8 mouse cellular contexts compared by ENCODE assay signal in the genomic region with DNA sequence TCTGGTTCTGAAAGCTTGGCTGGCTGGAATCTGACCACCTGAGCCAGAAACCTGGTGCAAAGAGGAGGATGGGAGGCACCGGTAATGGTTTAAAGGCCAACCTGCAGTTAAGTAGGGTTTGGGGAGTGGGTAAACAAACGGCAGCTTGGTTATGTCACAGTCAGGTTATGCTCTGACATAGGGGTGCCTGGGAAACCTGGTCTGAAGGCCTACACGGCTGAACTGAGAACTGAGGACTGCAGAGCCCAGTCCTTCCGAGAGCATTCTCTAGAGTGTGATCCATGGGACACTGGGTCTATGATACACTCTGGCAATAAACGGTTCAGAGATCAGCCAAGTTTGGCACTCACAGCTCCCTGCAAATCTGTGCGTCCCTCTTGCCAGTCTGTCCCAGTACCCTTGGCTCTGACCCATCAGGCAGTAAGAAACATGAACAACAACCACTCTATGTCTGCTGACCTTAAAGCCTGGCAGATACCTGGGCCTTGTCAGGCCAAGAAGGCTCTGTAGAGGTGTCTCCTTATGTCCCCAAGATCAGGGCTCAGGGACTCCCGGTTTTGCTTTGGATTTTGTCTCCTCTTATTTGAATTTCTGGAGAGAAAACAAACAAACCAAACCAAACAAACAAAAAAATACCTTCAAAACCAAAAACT.
DNase-seq lines count a peak whose midpoint lies in the region; ATAC-seq and TF ChIP-seq lines count a peak whose summit lies in the region.

No protein-coding gene starts in this region.

- no peaks in the 10 kb centered on the region for H3K36me3 ChIP-seq in forebrain, embryonic 14.5 days (ENCODE audit: control insufficient read depth, insufficient read depth, low read length)
- no peaks in the 10 kb centered on the region for H3K36me3 ChIP-seq in intestine, postnatal 0 days (ENCODE audit: control insufficient read depth, insufficient read depth)
- H3K36me3 ChIP-seq in neural tube, embryonic 13.5 days: no peaks in the 10 kb centered on the region

- H3K4me3 ChIP-seq in left cerebral cortex, adult 2 months: peak overlapping the region; percentile 46; the same call in 1 of the 2 replicates
- peak overlapping the region; percentile 44 for H3K4me3 ChIP-seq in forebrain, embryonic 14.5 days (ENCODE audit: low read depth, low read length)
- H3K4me3 ChIP-seq in intestine, postnatal 0 days (ENCODE audit: low read depth, low read length): peak overlapping the region; percentile 42; the same call in 1 of the 2 replicates
- H3K4me3 ChIP-seq in neural tube, embryonic 13.5 days: peak overlapping the region; percentile 46; the same call in 1 of the 2 replicates

- H3K27me3 ChIP-seq in forebrain, embryonic 14.5 days (replicated peaks; ENCODE audit: control insufficient read depth, insufficient read depth, low read length): no peaks in the 10 kb centered on the region
- H3K27me3 ChIP-seq in intestine, postnatal 0 days (replicated peaks; ENCODE audit: control insufficient read depth, insufficient read depth, low read length): no peaks in the 10 kb centered on the region
- no peaks in the 10 kb centered on the region for H3K27me3 ChIP-seq in neural tube, embryonic 13.5 days

- H3K4me1 ChIP-seq in forebrain, embryonic 14.5 days (ENCODE audit: control insufficient read depth, insufficient read depth, low read length): peaks cover 21% of the 10 kb centered on the region
- H3K4me1 ChIP-seq in intestine, postnatal 0 days (replicated peaks; ENCODE audit: control insufficient read depth, insufficient read depth, low read length): 0 out of 2 replicates have a peak, but pooled peaks cover 2% of the 10 kb centered on the region
- peaks cover 37% of the 10 kb centered on the region for H3K4me1 ChIP-seq in neural tube, embryonic 13.5 days (replicated peaks)

- intact Hi-C loops in left cerebral cortex, adult 2 months (cut with DNase I): loop anchor here (2.0 to 5.0 kb wide), 3 partner anchors 46 to 149 kb away; no protein-coding TSS in a partner anchor

- peak; percentile 28 for ATAC-seq in forebrain, embryonic 14.5 days
- ATAC-seq in intestine, postnatal 0 days: no peak
- ATAC-seq in neural tube, embryonic 13.5 days (ENCODE audit: low read depth): peak; percentile 42
- no peak for ATAC-seq in monocyte, adult 5-6 weeks (replicated peaks; ENCODE audit: insufficient number of reproducible peaks, low FRiP score, low TSS enrichment, poor library complexity, severe bottlenecking)

- TF ChIP-seq CTCF in left cerebral cortex, adult 2 months (IDR thresholded peaks at IDR 0.05): no peak
- no peak for TF ChIP-seq CTCF in intestine, postnatal 0 days (IDR thresholded peaks at IDR 0.05; ENCODE audit: low read depth)

- H3K9me3 ChIP-seq in forebrain, embryonic 14.5 days (replicated peaks; ENCODE audit: control insufficient read depth, low read length): no peaks in the 10 kb centered on the region
- H3K9me3 ChIP-seq in intestine, postnatal 0 days (ENCODE audit: control insufficient read depth): no peaks in the 10 kb centered on the region
- H3K9me3 ChIP-seq in neural tube, embryonic 13.5 days: no peaks in the 10 kb centered on the region

- peak overlapping the region; percentile 80 for H3K27ac ChIP-seq in left cerebral cortex, adult 2 months
- H3K27ac ChIP-seq in forebrain, embryonic 14.5 days (ENCODE audit: low read depth, low read length): peak overlapping the region; percentile 87; the same call in 1 of the 2 replicates
- no peak overlapping the region for H3K27ac ChIP-seq in intestine, postnatal 0 days (ENCODE audit: low read depth, low read length)
- peak overlapping the region; percentile 90 for H3K27ac ChIP-seq in neural tube, embryonic 13.5 days (replicated peaks)

- no peak for DNase-seq in left cerebral cortex, adult 2 months (ENCODE audit: extremely low spot score in 1 of 2, low spot score in 2 of 2)
- no peak for DNase-seq in left cerebral cortex, adult 8-10 months (ENCODE audit: low spot score in 2 of 2)
- no peak for DNase-seq in forebrain, embryonic 14.5 days (ENCODE audit: low spot score)
- DNase-seq in thymus, postnatal 25 days: no peak
- DNase-seq in urinary bladder, adult 18-20 months (ENCODE audit: low spot score in 2 of 2): no peak

- WGBS in forebrain, embryonic 14.5 days: 57% methylated on average over 7 of the region's 7 CpGs
- WGBS in intestine, postnatal 0 days: 48% methylated on average over 7 of the region's 7 CpGs
- WGBS in neural tube, embryonic 13.5 days: 59% methylated on average over 7 of the region's 7 CpGs

- H3K9ac ChIP-seq in forebrain, embryonic 14.5 days (ENCODE audit: low read length): no peak overlapping the region
- no peak overlapping the region for H3K9ac ChIP-seq in intestine, postnatal 0 days (ENCODE audit: low read depth, low read length)
- no peak overlapping the region for H3K9ac ChIP-seq in neural tube, embryonic 13.5 days

- peak overlapping the region; percentile 70 for H3K4me2 ChIP-seq in forebrain, embryonic 14.5 days (ENCODE audit: low read length)
- peak overlapping the region; percentile 78 for H3K4me2 ChIP-seq in intestine, postnatal 0 days (replicated peaks; ENCODE audit: low read depth)
- H3K4me2 ChIP-seq in neural tube, embryonic 13.5 days: peak overlapping the region; percentile 64

Comparison
In these comparisons a context has a peak if more than half of its experiments do, and no peak if none do; other contexts are left out.
1. ATAC-seq: peak in forebrain, embryonic 14.5 days (single experiment) and neural tube, embryonic 13.5 days (single experiment); none in intestine, postnatal 0 days (single experiment) and monocyte, adult 5-6 weeks (single experiment).
2. Peak in every context shown above with its lines, with median percentiles within 50 percentile points of each other: H3K4me3 ChIP-seq and H3K4me2 ChIP-seq.